Mouse (Mus musculus): ENCODE data around the gene Mink1.

DNA sequence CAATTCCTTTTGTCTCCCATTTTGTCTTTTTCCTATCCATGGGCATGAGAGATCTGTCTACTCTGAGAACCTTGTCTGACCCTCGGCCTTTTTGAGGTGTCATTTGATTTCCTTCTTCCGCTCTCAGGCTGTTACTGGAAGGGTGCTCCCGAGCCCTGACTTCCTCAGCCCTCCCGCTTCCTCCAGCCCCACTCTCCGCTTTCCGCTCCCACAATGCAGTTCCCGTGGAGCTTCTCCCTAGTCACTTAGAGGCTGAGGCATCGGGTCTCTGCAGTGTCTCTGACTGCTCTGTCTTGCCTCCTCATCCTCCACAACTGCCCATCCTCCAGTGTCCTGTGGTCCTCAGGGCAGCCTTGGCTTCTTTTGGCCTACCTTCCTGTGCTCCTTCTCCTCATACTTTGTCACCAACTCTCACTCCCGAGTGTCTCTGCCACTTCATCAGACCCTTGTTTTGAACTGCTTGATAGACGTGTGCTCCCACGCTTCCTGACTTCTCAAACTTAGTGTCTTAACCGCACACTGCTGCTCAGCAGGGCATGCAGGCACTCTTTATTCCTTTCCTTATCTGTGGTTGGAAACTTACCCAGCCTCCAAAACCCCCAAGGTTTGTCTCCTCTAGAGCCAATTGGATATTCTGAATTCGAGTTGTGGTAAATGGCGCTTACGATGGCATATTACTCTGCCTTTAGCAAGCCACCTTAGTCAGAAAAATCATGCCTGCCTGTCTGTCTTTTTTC is 31.7 kb downstream of the Mink1 start:
- TF ChIP-seq ZNF384 (IDR thresholded peaks at IDR 0.05; ENCODE audit: low read depth, low read length) (no peak), HCFC1 (IDR thresholded peaks at IDR 0.05; ENCODE audit: borderline replicate concordance, insufficient read depth, low read length) (no peak), ZC3H11A (IDR thresholded peaks at IDR 0.05; ENCODE audit: borderline replicate concordance, low read depth, low read length) (no peak)

Data from ES-E14 (cell line).